Mouse (Mus musculus): Measurements from ENCODE around the gene Gabrr2.

The Gabrr2 gene

DNA sequence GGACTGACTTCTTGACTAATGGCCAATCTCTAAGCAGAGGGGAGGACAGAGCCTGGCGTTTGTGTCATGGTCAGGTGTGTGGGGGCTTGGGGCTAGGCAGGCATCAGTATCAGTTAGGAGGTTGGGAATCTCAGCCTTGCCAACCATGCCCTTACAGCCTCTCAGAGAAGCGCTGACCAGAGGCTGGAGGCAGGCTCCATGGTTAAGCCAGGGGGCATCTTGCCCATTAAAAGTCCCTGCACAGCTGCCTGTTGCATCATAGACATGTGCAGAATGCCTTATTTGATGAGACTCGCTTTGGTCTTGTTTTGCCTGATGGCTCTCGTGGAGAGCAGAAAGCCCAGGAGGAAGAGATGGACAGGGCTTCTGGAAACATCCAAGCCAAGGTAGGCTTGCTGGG, at the start of gene Gabrr2:
TSS of gene Gabrr2 (plus strand) at position 19 of the 400 bp plus-strand sequence.
- no peak for DNase-seq (ENCODE audit: low read depth, low spot score)

DNA sequence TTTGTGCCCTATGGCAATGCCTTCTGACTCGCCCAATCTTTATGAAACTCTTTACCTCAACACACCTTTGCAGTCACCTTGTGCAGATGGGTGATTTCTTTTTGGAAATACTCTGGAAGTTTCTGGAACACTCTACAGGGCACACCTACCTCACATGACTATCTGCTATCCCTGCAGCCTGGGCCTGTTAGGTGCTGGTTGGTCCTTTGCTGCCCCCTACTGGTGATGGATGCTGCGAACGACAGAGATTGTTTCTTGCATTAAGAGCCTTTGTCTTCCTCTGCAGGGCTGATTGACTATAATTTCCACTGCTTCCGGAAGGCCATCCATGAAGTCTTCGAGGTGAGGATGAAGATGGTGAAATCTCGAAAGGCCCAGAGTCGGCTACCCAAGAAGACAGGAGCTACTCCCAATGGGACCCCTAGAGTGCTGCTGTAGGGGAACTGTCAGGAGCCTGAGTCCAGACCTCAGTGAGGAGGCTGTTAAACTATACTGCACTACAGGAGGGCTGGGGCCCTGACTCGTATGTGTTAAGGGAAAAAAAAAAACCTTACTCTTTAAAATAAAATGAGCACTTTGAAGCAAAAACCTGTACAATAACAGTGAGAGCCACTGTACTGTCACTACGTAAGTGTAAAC, 44.3 kb upstream of the Gabrr2 start:
- DNase-seq (ENCODE audit: low read depth, low spot score), result peak; percentile 91

DNA sequence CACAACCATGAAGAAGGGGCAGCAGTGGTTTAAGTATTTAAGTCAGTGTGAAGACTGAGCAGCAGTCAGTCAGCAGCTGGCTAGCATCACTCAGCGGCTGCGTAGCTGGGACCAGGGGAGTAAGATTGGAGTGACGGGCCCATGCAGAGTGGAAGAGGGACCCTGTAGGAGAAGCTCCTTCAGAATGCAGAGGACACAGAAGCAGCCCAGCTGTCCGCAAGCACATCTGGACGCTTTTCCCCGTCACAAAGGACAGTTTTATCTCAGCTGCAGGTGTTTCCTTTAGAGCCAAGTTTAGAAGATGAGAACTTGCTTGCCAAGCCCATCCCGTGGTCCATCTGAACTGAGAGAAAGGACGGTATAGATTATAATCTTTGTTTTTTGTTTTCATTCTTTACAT, 38.4 kb upstream of the Gabrr2 start:
- DNase-seq (ENCODE audit: low read depth, low spot score), result no peak

DNA sequence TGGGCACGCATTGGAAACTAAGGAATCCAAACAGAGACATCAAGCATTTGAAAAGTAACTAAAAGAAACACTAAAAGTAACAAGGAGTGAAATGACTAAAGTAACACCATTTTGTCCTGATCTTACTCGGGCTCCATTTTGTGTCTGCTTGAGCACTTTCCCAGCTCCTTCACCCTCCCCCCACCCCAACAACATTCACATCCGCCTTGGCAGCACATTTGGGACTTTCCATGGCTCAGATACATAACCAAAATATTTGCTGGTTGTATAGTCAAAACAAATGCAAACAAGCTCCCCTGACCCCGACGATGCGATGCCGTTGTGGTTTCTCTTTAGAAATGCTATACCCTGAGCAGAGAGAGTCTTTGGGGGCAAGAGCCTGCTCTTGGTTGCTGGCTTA, 33.7 kb upstream of the Gabrr2 start:
- no peak for DNase-seq (ENCODE audit: low read depth, low spot score)

DNA sequence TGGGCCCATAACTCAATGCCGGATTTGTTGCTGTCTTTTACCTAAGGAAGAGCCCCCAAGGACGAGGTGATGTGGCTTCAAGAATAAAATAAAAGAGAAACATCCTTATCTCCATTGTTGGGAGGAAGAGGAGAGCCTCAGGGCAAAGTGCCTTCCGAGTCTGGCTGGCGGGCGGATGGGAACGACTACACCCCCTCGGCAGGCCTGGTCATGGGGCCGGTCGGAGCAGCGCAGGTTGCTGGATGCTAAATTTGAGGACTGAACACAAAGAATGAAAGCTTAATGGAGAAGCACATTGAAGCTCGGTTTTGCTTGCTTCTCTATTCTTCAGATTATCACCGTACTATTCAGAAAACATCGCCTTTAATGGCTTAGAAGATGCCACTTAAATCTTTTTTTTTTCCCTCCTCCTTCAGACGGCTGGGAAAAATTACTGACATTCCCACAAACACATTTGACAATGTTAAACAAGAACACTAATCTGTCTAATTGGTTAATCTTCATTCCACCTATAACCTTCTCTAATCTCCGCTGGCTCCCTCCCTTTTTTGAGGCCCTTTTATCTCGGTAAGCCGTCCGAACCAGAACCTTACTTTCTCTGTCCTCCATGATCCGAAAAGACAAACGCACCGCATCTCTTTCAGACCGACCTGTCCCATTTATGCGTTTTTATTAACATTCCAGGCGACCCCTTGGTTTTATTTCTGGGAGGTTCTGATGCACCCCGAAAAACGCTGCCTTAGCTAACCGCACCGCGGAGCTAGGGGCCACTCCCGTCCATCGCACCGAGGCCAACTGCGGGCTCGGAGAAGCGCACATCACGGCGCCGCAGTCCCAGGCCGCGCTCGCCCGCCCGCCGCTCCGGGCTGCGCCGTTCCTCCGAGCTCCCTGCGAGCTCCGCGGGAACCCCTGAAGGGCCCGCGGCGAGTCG, 32.3 kb upstream of the Gabrr2 start:
- DNase-seq (ENCODE audit: low read depth, low spot score), result peak; percentile 50

DNA sequence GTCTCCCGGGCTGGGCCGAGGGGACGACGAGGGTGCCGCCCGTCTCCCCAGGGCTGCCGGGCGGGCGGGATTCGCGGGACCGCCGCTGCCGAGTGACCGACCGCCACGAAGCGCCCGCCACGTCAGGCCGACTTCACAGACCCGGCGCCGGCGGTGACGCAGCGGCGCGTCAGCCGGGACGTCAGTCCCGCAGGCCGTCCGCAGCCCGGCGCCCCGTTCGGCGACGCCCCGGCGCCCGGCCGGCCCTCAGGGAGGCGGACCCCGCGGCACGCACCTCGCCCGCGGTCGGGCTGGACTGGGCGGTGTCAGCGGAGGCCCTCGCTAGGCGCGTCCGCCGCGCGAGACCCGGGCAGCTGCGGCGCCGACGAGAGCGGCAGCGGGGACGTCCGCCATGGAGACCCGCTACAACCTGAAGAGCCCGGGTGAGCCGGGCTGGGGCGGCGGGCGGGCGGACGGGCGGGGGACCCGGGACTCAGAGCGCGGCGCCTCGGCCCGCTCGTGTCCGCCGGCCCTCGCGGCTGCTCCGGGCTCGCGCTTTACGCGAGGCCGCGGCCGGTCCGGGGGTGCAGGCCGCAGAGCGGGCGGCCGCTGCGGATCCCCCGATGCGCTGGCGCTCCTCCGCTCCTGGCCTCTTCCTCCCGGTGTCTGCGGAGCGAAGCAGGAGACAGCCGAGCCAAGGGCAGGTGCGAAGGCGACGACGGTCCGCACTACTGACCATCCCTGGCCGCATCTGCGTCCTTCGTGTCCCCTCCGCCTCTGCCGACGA, 31.4 kb upstream of the Gabrr2 start, which contains the start of gene Ube2j1:
TSS of gene Ube2j1 (plus strand) at position 222 of the 766 bp plus-strand sequence.
- DNase-seq (ENCODE audit: low read depth, low spot score), result peak; percentile 85

DNA sequence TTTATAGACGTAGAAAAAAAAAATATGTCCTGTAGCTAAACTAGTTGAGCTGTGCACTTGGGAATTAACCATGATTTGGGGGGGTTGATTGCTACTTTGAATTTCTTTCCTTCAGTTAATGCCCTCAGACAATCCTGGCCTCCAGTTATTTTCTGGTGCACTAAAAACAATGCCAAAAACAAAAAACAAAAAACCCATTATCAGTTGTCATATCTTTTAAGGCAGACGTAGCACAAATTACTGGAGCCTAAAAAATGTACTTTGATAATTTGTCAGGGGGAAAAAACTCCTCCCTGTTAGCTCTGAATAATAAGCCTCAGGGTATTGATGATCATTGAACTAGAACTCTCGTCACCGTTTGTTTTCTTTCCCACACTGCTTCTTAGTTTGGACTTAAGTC, 30.8 kb upstream of the Gabrr2 start:
- no peak for DNase-seq (ENCODE audit: low read depth, low spot score)

DNA sequence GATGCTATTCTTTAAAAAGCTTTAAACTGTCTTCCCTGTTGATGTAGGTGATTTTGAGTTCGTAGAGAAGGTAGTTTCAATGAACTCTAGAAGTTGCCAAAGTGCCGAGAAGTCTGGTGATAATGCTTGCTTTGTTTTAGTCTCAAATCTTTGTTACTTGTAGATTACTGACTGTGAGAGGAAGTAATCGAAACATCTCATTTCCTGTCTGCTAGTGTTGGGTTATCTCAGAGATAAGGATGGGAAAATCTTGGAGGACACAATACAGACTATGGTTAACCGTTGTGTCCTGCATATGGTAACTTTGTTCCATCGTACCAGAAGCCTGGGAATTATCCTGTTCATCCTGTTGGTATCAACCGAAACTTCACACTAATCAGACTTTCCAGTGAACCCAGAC, 29.3 kb upstream of the Gabrr2 start:
- DNase-seq (ENCODE audit: low read depth, low spot score), result no peak

DNA sequence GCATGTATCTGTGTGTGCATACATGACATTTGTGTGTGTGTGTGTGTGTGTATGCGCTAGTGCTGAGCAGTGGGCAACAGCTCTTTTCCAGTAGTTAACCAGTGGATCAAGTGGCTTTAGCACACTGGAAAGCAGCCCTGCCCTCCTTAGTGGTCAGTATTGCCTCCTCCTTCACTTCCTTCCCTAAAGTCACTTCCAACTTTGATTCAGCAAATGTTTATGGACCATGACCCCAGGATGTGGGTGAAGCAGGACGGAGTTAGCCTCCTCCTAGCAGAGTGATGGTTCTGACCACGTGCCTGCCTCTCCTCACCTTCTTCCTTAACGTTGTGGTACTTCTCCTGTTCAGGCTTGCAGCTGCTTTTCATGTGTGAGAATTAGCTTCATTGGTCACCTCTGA, 23.0 kb upstream of the Gabrr2 start:
- no peak for DNase-seq (ENCODE audit: low read depth, low spot score)

DNA sequence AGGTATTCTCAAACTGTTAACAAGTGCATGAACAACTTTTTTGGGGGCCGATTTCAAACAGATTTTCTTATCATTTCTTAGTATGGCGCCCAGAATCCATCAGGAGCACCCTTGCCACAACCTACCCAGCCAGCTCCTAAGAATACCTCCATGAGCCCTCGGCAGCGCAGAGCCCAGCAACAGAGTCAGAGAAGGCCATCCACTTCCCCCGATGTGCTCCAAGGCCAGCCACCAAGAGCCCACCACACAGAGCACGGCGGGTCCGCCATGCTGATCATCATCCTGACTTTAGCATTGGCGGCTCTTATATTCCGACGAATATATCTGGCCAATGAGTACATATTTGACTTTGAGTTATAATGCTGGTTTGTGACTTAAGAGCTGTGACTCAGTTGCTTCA, 13.2 kb upstream of the Gabrr2 start:
- DNase-seq (ENCODE audit: low read depth, low spot score), result peak; percentile 18

DNA sequence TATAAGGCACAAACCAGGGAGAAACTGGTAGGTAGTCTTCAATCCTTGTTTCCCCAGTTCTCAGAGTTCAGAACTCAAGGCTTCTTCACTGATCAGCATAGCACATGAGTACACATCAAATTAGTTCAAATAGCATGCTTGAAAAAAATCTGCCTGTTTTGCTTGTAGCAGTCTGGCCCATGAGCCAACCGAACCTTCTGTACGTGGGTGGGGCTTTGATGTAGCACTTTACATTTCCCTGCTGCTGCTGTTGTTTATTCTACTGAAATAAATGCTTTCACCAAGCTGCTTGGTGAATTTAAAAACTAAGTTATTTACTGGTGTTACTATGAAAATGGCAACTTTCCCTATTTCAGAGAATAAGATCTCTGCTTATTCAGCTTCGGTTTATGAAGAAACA, 10.7 kb upstream of the Gabrr2 start:
- DNase-seq (ENCODE audit: low read depth, low spot score), result no peak

DNA sequence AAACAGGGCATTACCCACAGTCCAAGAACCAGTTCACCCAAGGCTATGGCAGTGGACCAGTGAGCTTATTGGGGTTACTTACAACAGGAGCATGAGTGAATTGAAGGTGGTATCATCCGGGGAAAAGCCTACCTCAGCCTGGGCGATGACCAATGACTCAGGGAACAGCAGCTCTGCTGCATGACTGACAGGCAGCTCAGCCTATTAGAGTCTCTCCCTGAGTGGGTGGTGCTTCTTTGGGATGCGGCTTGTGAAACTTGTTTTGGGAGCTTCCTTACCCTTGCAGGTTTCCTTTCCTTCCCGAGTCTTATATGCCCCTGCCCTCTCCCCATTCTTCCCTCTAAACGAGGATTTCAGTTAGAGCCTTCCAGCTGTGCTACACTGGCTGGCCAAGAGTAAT, 10.1 kb upstream of the Gabrr2 start:
- DNase-seq (ENCODE audit: low read depth, low spot score), result peak; percentile 72

DNA sequence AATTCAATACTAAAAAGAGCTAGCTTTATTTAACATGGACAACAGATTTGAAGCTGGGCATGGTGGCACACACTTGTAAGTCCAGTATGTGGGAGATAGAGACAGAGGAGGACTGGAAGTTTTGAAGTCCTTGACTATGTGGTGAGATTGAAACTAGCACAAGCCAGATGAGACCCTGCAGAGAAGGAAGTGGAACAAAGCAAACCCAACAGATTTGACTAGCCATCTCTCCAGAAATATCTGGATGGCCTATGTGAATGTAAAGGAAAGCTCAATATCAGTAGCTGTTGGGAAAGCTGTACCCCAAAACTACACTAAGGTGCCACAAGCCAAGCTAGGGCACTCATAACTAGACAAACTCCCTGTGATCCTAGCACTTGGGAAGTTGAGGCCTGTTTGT, 8.4 kb upstream of the Gabrr2 start:
- no peak for DNase-seq (ENCODE audit: low read depth, low spot score)

DNA sequence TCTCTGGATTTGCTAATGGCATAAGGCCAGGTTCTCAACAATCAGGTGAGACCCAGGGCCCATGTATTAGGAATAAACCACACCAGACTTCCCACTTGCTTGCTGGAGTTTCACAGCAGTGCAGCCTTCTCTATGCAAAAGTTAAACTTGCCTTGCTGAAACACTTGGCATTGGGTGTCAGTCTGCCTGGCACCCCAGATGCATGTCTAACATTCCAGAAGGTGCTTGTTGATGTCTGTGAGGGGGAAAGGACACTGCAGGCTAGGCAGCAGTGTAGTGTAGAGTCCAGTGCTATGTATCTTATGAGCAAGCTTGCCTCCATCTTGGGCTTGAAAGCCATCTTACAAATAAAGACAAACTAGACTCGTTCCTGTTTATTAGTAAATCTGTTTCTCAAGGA, 6.5 kb upstream of the Gabrr2 start:
- no peak for DNase-seq (ENCODE audit: low read depth, low spot score)

DNA sequence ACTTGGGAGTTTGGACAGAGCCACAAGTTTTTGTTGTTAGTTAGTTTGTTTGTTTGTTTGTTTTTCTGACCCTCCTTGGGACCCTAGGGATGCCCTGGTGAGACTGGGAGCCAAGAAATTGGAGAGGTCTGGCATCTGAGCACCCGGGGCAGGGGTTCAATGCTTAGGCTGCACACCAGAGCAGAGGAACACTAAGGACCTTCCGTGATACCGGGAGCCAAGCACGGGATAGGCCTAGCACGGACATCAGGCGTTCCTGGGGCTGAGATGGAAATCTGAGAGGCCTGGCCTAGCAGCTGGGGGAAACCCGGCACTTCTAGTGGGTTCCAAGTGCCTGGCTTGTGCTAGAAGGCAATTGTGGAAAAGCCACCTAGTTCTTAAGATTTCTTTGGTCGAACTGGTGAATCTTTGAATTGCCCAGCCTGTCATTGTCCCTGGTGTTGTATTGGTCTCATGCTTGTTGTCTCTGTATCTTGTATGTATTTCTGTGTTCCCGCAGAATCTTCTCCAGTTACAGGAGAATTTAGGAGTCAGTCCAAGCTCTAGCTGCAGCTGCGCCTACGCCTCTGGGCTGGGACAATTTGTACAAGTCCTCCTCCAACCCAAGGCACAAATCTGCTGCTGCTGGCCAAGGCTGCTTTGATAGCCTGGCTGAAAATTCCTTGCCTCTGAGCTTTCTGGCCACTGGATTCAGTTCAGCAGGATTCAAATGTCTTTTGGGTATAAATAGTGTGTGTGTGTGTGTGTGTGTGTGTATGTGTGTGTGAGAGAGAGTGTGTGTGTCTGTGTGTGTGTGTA, 4.7 kb upstream of the Gabrr2 start:
- no peak for DNase-seq (ENCODE audit: low read depth, low spot score)

DNA sequence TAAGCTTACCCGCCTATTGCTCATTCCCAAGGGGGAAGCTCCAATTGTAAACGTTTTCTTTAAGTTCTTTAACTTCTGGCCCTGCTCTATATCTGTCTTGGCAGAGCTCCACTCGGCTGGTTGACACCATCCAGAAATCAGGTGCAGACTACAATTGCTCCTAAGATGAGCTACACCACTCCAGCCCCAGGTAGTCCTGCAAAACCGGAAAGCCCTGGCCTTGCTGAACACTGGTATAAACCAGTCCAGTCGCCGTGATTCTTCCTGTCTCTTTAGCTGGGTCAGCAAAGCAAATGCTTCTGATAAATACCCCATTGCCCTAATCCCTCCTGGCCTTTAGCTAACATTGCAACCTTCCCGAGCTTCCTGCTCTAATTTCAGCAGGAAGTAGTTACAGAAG, 1.6 kb upstream of the Gabrr2 start:
- no peak for DNase-seq (ENCODE audit: low read depth, low spot score)

DNA sequence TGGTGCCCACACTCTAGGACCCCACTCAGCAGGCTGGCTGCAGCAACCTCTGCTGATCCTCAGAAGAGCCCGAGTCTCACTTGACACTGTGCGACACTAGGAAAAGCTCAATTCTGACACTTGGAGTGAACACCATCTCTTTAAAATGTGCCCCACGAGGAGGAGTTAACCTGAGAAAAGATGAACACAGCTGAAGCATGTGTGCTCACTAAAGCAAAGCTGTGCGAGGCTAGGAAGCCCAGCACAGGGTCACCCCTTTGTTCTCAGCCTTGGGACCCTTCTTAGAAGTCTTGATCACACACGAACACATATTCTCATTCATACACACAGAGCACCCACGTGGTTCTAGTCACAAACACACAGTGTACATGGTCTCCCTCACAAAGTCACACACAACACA, 2.2 kb downstream of the Gabrr2 start:
- no peak for DNase-seq (ENCODE audit: low read depth, low spot score)

DNA sequence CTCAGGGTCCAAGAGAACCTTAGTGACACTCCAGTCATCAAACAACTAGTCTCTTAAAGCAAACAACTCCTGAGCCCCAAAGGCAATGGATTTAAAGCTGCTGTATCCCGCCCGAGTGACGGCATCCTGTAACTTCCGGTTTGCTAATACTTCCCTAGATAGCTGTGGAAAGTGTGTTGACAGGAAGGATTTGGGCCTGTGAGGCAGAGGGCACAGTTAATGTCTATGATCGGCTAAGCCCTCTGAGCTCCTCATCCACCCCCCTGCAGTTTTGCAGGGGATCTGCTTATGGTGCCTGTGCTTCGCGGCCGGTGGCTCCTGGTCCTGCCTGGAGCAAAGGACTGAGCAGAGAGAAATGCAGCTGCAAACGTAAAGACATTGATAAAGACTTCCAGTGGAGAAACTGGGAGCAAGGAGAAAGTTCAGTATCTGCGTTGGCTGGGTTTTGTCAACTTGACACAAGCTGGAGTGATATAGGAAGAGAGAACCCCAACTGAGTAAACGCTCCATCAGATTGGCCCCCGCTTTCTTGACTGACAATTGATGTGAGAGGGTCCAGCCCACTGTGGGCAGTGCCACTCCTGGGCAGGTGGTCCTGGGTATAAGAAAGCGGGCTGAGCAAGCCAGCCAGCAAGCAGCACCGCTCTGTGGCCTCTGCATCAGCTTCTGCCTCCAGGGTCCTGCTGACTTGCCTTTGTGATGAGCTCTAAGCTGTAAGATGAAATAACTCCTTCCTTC, 3.6 kb downstream of the Gabrr2 start:
- no peak for DNase-seq (ENCODE audit: low read depth, low spot score)

DNA sequence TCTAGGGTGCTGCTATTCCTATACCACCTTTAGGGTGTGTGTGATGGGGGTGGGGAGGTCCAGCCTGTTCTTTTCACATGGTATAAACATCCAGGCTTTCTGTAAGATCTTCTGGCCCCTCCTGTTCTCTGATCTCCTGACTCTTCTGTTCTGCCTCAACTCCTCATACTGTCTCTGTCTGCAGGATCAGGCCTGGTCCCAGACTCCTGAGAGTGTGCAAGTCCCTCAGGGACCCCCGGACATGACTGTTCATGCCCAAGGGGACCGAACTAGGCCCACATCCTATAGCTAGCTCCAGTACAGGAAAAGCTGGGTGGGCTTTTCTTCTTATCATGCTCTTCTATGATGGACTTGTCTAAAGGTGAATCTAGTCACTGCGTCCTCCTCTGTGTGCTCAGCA, 4.5 kb downstream of the Gabrr2 start:
- DNase-seq (ENCODE audit: low read depth, low spot score), result no peak

DNA sequence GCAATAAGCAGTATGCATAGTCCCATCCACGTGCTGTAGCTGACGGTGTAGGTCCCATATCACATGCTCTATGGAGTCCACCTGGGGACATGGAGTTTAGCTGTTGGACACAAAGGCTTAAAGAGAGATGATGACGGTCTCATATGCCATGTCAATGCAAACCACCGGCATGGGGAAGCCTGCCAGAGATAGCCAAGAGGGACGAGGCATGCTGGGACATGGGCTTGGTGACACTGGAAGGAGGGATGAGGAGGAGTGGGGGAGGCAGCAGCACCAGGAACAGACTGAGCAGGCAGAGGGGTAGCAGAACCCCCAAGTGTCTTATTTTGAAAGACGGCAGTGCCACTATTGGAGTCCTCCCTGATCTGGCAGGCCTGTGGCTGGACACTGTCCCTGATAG, 5.0 kb downstream of the Gabrr2 start:
- DNase-seq (ENCODE audit: low read depth, low spot score), result no peak

DNA sequence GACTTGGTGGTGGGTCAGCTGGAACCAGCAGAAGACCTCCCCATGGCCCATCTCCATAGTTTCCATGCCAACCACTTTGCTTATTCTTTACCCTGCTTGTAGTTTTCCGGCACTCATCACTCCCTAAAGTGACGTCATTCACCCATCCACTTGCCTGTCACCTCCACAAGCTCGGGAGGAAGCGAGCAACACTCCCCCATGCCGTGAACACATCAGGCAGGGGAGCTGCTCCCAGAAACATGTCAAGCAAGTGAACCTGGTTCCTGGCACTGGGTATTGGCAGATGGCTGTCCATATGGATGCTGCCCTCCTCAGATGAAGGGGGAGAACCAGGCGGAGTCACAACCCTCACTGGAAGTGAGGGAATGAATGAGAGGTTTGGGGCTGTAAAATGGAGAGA, 6.1 kb downstream of the Gabrr2 start:
- no peak for DNase-seq (ENCODE audit: low read depth, low spot score)

All from ZHBTc4 (cell line).